Mouse (Mus musculus) adrenal gland, postnatal 25 days (tissue): ENCODE measurements at regions not wholly inside any gene's neighbourhood (a gene's known extent, or its start where the extent isn't known, plus 50 kb on each side); places are given as distances from the start of the nearest gene placed in this dataset.
"Not testable (repeated sequence)": the region's sequence is repeated elsewhere in the genome, so short reads cannot be mapped to it uniquely, and the experiment has no call there.

Experiments
- DNase-seq: peaks from one replicate; pipeline ENCODE4 v3.0.0; 2021; ENCODE audit warnings: mixed read lengths

GRCm38 (mm10) chr6:22506871-22507270 is 150.8 kb upstream of the Fam3c start:
- peak; percentile 7 for DNase-seq

- no peak for DNase-seq
Measured at GRCm38 (mm10) chr6:22497306-22497705, 141.3 kb upstream of the Fam3c start.

GRCm38 (mm10) chr6:22496471-22496870 is 140.4 kb upstream of the Fam3c start:
- no peak for DNase-seq

- no peak for DNase-seq
Measured at GRCm38 (mm10) chr6:22493632-22494260, 137.7 kb upstream of the Fam3c start.

- DNase-seq, result no peak
Measured at GRCm38 (mm10) chr6:22492896-22493295, 136.9 kb upstream of the Fam3c start.

GRCm38 (mm10) chr6:22490762-22491161 is 134.7 kb upstream of the Fam3c start:
- DNase-seq, result no peak

- DNase-seq, result no peak
Measured at GRCm38 (mm10) chr6:22487467-22487866, 131.4 kb upstream of the Fam3c start.

GRCm38 (mm10) chr6:22485828-22486518 is 129.9 kb upstream of the Fam3c start:
- no peak for DNase-seq

GRCm38 (mm10) chr6:22482257-22482656 is 126.2 kb upstream of the Fam3c start:
- DNase-seq, result not testable (repeated sequence)

- DNase-seq, result no peak
Measured at GRCm38 (mm10) chr6:22474604-22475003, 118.6 kb upstream of the Fam3c start.

- no peak for DNase-seq
Measured at GRCm38 (mm10) chr6:22474011-22474410, 118.0 kb upstream of the Fam3c start.

- DNase-seq, result not testable (repeated sequence)
Measured at GRCm38 (mm10) chr6:22472400-22472799, 116.4 kb upstream of the Fam3c start.

GRCm38 (mm10) chr6:22467334-22467993 is 111.4 kb upstream of the Fam3c start:
- no peak for DNase-seq

GRCm38 (mm10) chr6:22465926-22466325 is 109.9 kb upstream of the Fam3c start:
- no peak for DNase-seq

- no peak for DNase-seq
Measured at GRCm38 (mm10) chr6:22459440-22460016, 103.5 kb upstream of the Fam3c start.

GRCm38 (mm10) chr6:22452203-22452602 is 96.2 kb upstream of the Fam3c start:
- DNase-seq, result no peak

GRCm38 (mm10) chr6:22450501-22450900 is 94.5 kb upstream of the Fam3c start:
- no peak for DNase-seq

- no peak for DNase-seq
Measured at GRCm38 (mm10) chr6:22448906-22449305, 92.9 kb upstream of the Fam3c start.

GRCm38 (mm10) chr6:22447636-22448035 is 91.6 kb upstream of the Fam3c start:
- DNase-seq, result no peak

- DNase-seq, result no peak
Measured at GRCm38 (mm10) chr6:22446621-22447310, 90.7 kb upstream of the Fam3c start.

GRCm38 (mm10) chr6:22444856-22445255 is 88.8 kb upstream of the Fam3c start:
- not testable (repeated sequence) for DNase-seq

- no peak for DNase-seq
Measured at GRCm38 (mm10) chr6:22444220-22444619, 88.2 kb upstream of the Fam3c start.

GRCm38 (mm10) chr6:22443573-22443972 is 87.5 kb upstream of the Fam3c start:
- no peak for DNase-seq
